Mouse (Mus musculus): Measurements from ENCODE around the gene Hadh. TPM values are rescaled to one million over a fixed set of nuclear protein-coding genes. Genes with fewer than 3 reads are reported as not detected.

Gene Hadh
- polyA plus RNA-seq, 1 experiment from 2014 or later, result 172 TPM

- ATAC-seq (ENCODE audit: low FRiP score, low TSS enrichment) (no peak), DNase-seq (ENCODE audit: low spot score) (no peak)
- H3K9ac ChIP-seq (ENCODE audit: low read length), result no peak overlapping the region
- WGBS, result 74% methylated on average over 9 of the region's 9 CpGs
- no peaks in the 10 kb centered on the region for H3K36me3 ChIP-seq (ENCODE audit: control insufficient read depth, insufficient read depth, low read length)
- H3K4me1 ChIP-seq (replicated peaks; ENCODE audit: control insufficient read depth, insufficient read depth), result peaks cover 3% of the 10 kb centered on the region; the same call in 1 of the 2 replicates
- no peak for TF ChIP-seq CTCF (IDR thresholded peaks at IDR 0.05; ENCODE audit: low read depth)
- TF ChIP-seq EP300 (optimal IDR thresholded peaks at IDR 0.05), result no peak
- no peak overlapping the region for H3K27ac ChIP-seq (replicated peaks)
- no peak overlapping the region for H3K4me2 ChIP-seq (replicated peaks; ENCODE audit: low read depth)
- H3K4me3 ChIP-seq (ENCODE audit: low read depth, low read length), result no peak overlapping the region
- H3K9me3 ChIP-seq (ENCODE audit: control insufficient read depth, low read length), result no peaks in the 10 kb centered on the region
- no peaks in the 10 kb centered on the region for H3K27me3 ChIP-seq (ENCODE audit: control insufficient read depth, insufficient read depth, low read length)
Measured at GRCm38 (mm10) chr3:131299078-131299477, 27.2 kb upstream of the Hadh start.

DNA sequence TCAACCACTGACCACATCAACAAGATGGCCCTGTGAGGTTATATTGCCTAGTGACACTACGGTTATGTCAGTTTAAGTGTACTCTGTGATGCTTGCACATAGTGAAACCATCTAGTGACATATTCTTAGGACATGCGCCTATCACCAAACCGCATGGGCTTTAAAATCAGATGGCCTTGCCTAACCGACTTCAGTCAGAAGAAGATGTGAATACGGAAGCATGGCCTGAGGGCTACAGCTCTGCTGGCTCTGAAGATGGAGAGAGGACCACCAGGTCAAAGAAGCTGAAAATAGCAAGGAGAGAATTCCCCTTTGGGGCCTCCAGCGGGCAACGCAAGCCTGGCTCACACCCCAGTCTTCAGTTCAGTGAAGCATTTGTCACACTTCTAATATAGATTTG lies 25.0 kb upstream of the Hadh start:
- H3K27me3 ChIP-seq (ENCODE audit: control insufficient read depth, insufficient read depth, low read length), result no peaks in the 10 kb centered on the region
- H3K4me2 ChIP-seq (replicated peaks; ENCODE audit: low read depth), result no peak overlapping the region
- no peak overlapping the region for H3K4me3 ChIP-seq (ENCODE audit: low read depth, low read length)
- H3K36me3 ChIP-seq (ENCODE audit: control insufficient read depth, insufficient read depth, low read length), result no peaks in the 10 kb centered on the region
- no peaks in the 10 kb centered on the region for H3K4me1 ChIP-seq (replicated peaks; ENCODE audit: control insufficient read depth, insufficient read depth)
- DNase-seq (ENCODE audit: low spot score), result no peak
- H3K27ac ChIP-seq (replicated peaks), result no peak overlapping the region
- ATAC-seq (ENCODE audit: low FRiP score, low TSS enrichment), result no peak
- 91% methylated on average over 7 of the region's 7 CpGs for WGBS
- H3K9me3 ChIP-seq (ENCODE audit: control insufficient read depth, low read length), result no peaks in the 10 kb centered on the region
- TF ChIP-seq EP300 (optimal IDR thresholded peaks at IDR 0.05) (no peak), CTCF (IDR thresholded peaks at IDR 0.05; ENCODE audit: low read depth) (no peak)
- H3K9ac ChIP-seq (ENCODE audit: low read length), result no peak overlapping the region

DNA sequence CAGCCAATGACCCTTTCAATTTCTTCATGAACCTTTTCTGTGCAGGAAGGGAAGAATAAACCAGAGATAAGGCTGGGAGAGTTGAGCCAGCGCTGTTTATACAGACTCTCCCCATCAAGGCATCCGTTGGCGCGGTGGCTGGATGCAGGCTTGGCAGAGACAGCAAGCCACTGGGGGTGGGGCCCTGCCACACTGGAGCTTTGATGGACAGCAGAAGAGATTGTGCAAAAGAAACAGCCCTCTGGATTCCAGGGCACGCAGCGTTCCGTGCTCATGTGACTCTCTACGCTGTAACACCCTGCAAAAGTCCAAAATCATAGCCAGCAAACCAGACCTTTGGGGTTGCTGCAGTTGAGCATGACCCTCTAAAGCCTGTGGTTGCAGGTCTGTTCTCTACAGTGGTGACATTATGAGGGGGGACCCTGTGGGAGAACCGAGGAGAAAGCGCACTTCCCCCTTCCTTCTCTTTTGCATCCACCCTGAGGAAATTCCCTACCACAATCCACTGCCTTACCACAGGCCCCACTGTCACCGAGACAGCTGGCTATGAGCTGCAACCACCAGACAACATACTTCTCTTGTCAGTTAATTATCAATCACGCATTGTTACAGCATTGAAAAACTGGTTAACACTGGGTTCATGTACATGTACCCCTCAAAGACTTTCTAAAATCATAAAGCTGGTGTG lies 23.8 kb upstream of the Hadh start:
- no peaks in the 10 kb centered on the region for H3K27me3 ChIP-seq (ENCODE audit: control insufficient read depth, insufficient read depth, low read length)
- ATAC-seq (ENCODE audit: low FRiP score, low TSS enrichment), result no peak
- DNase-seq (ENCODE audit: low spot score), result no peak
- H3K4me1 ChIP-seq (replicated peaks; ENCODE audit: control insufficient read depth, insufficient read depth), result no peaks in the 10 kb centered on the region
- H3K4me2 ChIP-seq (replicated peaks; ENCODE audit: low read depth), result no peak overlapping the region
- H3K27ac ChIP-seq (replicated peaks), result no peak overlapping the region
- no peak overlapping the region for H3K9ac ChIP-seq (ENCODE audit: low read length)
- WGBS, result 63% methylated on average over 12 of the region's 12 CpGs
- TF ChIP-seq CTCF (IDR thresholded peaks at IDR 0.05; ENCODE audit: low read depth) (no peak), EP300 (optimal IDR thresholded peaks at IDR 0.05) (no peak)
- H3K9me3 ChIP-seq (ENCODE audit: control insufficient read depth, low read length), result no peaks in the 10 kb centered on the region
- H3K4me3 ChIP-seq (ENCODE audit: low read depth, low read length), result no peak overlapping the region
- H3K36me3 ChIP-seq (ENCODE audit: control insufficient read depth, insufficient read depth, low read length), result no peaks in the 10 kb centered on the region

- ATAC-seq (ENCODE audit: low FRiP score, low TSS enrichment) (no peak), DNase-seq (ENCODE audit: low spot score) (no peak)
- no peak overlapping the region for H3K4me3 ChIP-seq (ENCODE audit: low read depth, low read length)
- H3K4me2 ChIP-seq (replicated peaks; ENCODE audit: low read depth), result no peak overlapping the region
- no peak overlapping the region for H3K27ac ChIP-seq (replicated peaks)
- no peaks in the 10 kb centered on the region for H3K4me1 ChIP-seq (replicated peaks; ENCODE audit: control insufficient read depth, insufficient read depth)
- no peaks in the 10 kb centered on the region for H3K27me3 ChIP-seq (ENCODE audit: control insufficient read depth, insufficient read depth, low read length)
- TF ChIP-seq EP300 (optimal IDR thresholded peaks at IDR 0.05) (no peak), CTCF (IDR thresholded peaks at IDR 0.05; ENCODE audit: low read depth) (peak; percentile 43; the same call in 1 of the 2 replicates)
- H3K9ac ChIP-seq (ENCODE audit: low read length), result no peak overlapping the region
- WGBS, result 61% methylated on average over 3 of the region's 3 CpGs
- H3K9me3 ChIP-seq (ENCODE audit: control insufficient read depth, low read length), result no peaks in the 10 kb centered on the region
- H3K36me3 ChIP-seq (ENCODE audit: control insufficient read depth, insufficient read depth, low read length), result no peaks in the 10 kb centered on the region
Measured at GRCm38 (mm10) chr3:131294503-131294902, 22.6 kb upstream of the Hadh start.

DNA sequence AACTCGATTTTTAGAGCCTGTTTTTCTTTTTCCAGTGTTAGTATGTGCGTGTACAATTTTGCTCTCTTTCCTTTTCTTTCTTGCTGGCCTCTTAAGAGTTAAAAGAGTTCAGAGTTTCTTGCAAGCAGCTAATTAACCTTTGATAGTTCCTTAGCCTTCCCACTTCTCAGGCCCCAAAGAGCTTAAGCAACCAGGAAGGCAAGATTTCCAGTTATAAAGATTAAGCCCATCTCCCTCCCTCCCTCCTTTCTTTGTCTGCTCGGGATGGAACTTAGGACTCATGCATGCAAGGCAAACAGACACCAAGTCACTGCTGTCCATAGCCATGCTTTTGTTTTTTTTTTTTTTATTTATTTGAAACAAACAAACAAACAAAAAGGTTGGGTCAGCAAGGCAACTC lies 21.1 kb upstream of the Hadh start:
- H3K9ac ChIP-seq (ENCODE audit: low read length), result no peak overlapping the region
- ATAC-seq (ENCODE audit: low FRiP score, low TSS enrichment) (no peak), DNase-seq (ENCODE audit: low spot score) (no peak)
- no peaks in the 10 kb centered on the region for H3K36me3 ChIP-seq (ENCODE audit: control insufficient read depth, insufficient read depth, low read length)
- H3K9me3 ChIP-seq (ENCODE audit: control insufficient read depth, low read length), result no peaks in the 10 kb centered on the region
- no peaks in the 10 kb centered on the region for H3K27me3 ChIP-seq (ENCODE audit: control insufficient read depth, insufficient read depth, low read length)
- no peak overlapping the region for H3K27ac ChIP-seq (replicated peaks)
- no peak overlapping the region for H3K4me2 ChIP-seq (replicated peaks; ENCODE audit: low read depth)
- no peaks in the 10 kb centered on the region for H3K4me1 ChIP-seq (replicated peaks; ENCODE audit: control insufficient read depth, insufficient read depth)
- H3K4me3 ChIP-seq (ENCODE audit: low read depth, low read length), result no peak overlapping the region
- TF ChIP-seq CTCF (IDR thresholded peaks at IDR 0.05; ENCODE audit: low read depth) (no peak), EP300 (optimal IDR thresholded peaks at IDR 0.05) (no peak)
- WGBS, result 67% methylated on average over 3 of the region's 3 CpGs

GRCm38 (mm10) chr3:131292349-131292748 lies 20.4 kb upstream of the Hadh start:
- no peak overlapping the region for H3K27ac ChIP-seq (replicated peaks)
- no peak for DNase-seq (ENCODE audit: low spot score)
- WGBS, result 74% methylated on average over 2 of the region's 2 CpGs
- no peak for ATAC-seq (ENCODE audit: low FRiP score, low TSS enrichment)
- H3K36me3 ChIP-seq (ENCODE audit: control insufficient read depth, insufficient read depth, low read length), result no peaks in the 10 kb centered on the region
- no peaks in the 10 kb centered on the region for H3K27me3 ChIP-seq (ENCODE audit: control insufficient read depth, insufficient read depth, low read length)
- TF ChIP-seq EP300 (optimal IDR thresholded peaks at IDR 0.05) (no peak), CTCF (IDR thresholded peaks at IDR 0.05; ENCODE audit: low read depth) (no peak)
- H3K4me2 ChIP-seq (replicated peaks; ENCODE audit: low read depth), result no peak overlapping the region
- no peak overlapping the region for H3K4me3 ChIP-seq (ENCODE audit: low read depth, low read length)
- no peak overlapping the region for H3K9ac ChIP-seq (ENCODE audit: low read length)
- H3K9me3 ChIP-seq (ENCODE audit: control insufficient read depth, low read length), result no peaks in the 10 kb centered on the region
- H3K4me1 ChIP-seq (replicated peaks; ENCODE audit: control insufficient read depth, insufficient read depth), result no peaks in the 10 kb centered on the region
